Mouse (Mus musculus) gastrocnemius, postnatal 14 days (tissue): ENCODE measurements around the gene Tmem234. TPM values are rescaled to one million over a fixed set of nuclear protein-coding genes. Genes with fewer than 3 reads are reported as not detected.

ENCODE experiments used
- DNase-seq: peaks from one replicate; pipeline ENCODE4 v3.0.0; 2021; ENCODE audit warnings: mixed read lengths
- intact Hi-C: fragments of 180-260 bp; cut with DNase I; formaldehyde crosslinking; loops from one replicate; pipeline ENCODE4 v1.15.1; 2025; ENCODE audit warnings: low total_unique reads
- total RNA-seq, 2 experiments: library from RNA; stranded (reverse); gene quantifications; 2 replicates each; pipeline ENCODE4 v1.2.3; 2021

The Tmem234 gene
- total RNA-seq, 2 experiments from 2014 or later = 33.6 to 35.8 TPM

GRCm38 (mm10) chr4:129576863-129577491 is 23.5 kb upstream of the Tmem234 start:
- peak; percentile 71 for DNase-seq
- intact Hi-C loops = no loop called here

- DNase-seq = no peak
- intact Hi-C loops = no loop called here
These were observed 22.8 kb upstream of the Tmem234 start for GRCm38 (mm10) chr4:129577688-129578087.

DNA sequence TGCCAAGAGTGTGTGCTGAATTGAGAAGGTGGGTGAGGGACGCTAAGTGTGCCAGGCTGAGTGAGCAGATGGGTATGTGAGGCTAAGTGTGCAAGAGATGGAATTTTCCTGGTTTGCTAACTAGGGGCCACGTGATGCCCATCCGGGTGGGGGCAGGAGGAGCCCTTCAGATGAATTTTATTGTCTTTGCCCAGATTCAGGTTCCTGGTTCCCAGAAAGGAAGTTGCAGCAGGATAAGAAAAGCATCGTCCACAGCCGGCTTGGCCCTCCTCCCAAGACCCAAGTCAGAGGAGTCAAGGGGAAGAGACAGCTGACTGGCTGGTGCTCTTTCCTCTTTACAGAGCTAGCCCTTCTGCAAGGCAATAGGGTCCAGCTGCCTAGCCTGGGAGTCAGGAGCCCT is 22.0 kb upstream of the Tmem234 start, which contains the start of gene Fam167b:
Gene Fam167b (minus strand): TSS at position 84 of the 400 bp plus-strand sequence.
- DNase-seq = no peak
- intact Hi-C loops = no loop called here

DNA sequence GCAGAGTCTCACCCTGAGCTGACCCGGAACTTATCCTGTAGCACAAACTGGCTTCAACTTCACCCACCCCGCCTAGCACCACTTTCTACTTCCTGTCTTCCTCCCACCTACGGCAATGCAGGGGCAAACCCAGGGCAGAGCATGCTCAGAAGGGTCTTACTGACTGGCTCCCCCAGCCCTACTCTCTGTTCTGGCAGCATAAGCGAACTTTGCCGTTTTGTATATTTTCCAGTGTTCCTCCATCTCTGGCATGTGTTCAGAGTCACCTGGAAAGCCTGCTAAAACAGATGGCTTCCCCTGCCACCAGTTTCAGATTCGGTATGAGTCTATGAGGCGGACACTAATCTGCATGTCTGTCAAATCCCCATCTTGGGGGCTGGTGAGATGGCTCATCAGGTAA is 20.1 kb upstream of the Tmem234 start:
- intact Hi-C loops = no loop called here
- DNase-seq = no peak

- intact Hi-C loops = no loop called here
- no peak for DNase-seq
These were observed 18.2 kb upstream of the Tmem234 start for GRCm38 (mm10) chr4:129582251-129582650.

GRCm38 (mm10) chr4:129584370-129584769 is 16.1 kb upstream of the Tmem234 start:
- DNase-seq = no peak
- intact Hi-C loops = no loop called here

DNA sequence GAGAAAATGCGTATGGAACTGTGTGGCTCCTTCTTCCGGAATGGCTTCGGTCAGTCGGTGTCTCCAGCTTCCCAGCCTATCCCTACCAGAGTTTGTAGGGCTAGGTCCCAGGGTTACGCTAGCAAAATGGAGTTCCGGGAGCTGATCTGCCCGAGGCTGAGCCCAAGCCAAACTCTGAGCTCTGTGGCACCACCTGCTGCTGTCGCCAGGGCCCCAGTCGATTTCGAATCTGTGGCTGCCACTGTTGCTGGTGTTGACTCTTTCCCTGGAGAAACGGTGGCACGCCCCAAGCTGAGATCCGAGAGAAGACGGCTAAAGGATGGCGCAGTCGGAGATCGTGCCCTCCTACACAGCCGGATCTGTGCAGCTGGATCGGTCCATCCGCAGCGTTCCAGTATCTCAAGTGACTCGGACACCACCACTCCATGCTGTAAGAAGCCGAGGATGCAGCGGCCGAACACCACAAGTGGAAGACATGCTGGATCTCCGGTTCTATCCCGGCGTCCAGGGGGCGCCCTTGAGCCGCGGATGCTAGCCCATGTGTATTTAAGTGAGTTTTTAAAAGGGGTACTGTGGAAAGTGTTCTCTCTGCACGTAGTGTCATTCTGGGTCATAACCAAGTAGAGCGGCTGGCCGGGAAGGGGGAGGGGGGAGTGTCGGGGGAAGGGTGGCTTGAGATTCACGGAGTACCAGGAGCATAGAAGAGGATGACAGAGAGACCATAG is 15.4 kb upstream of the Tmem234 start:
- intact Hi-C loops = no loop called here
- peak; percentile 82 for DNase-seq

DNA sequence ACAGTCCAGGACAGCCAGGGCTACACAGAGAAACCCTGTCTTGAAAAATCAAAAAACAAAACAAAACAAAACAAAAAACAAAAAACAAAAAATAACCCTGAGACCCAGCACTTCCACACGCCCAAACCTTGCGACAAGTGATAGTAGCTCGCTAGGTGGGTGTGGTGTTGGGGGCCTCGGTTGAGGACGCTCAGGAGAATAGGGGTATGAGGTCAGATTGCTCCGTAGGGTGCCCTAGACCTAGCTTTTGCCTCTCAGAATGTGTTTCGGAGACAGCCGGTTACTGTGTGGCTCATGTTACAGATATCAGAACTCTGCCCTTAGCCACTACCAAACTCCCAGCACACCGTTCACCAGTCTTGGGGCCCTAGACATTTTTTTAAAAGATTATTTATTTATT is 14.7 kb upstream of the Tmem234 start:
- intact Hi-C loops = no loop called here
- no peak for DNase-seq

- DNase-seq = no peak
- intact Hi-C loops = no loop called here
These were observed 13.5 kb upstream of the Tmem234 start for GRCm38 (mm10) chr4:129586943-129587342.

GRCm38 (mm10) chr4:129588865-129589264 is 11.6 kb upstream of the Tmem234 start:
- no peak for DNase-seq
- intact Hi-C loops = no loop called here

DNA sequence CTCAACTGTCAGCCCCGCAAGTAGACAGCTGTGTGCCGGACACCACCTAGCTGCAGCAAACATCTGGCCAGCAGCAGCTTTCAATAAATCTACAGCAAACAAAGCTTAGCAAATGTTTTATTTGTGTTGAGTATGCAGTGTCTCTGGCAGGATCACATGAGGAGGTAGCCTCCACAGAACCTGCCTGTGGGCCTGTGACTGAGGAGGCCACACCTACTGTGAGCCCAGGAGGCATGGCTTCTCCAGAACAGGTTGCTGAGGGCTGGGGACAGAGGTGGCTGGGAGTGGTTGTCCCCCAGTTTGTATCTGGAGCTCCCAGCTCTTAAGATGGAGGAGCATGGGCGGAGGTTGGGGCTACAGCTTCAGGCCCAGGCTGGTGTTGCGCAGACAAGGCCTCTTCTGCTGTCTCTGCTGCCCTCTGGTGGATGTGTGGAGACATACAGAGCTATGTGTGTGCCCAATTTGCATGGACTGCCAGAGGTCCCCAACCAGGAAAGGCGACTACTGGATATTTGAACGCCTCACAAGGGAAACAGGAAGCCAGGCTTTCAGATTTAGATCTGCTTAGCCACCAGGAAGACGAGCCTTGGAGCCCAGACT is 8.1 kb downstream of the Tmem234 start:
- DNase-seq = peak; percentile 82
- intact Hi-C loops = no loop called here

- intact Hi-C loops = no loop called here
- no peak for DNase-seq
These were observed 8.7 kb downstream of the Tmem234 start for GRCm38 (mm10) chr4:129609139-129609631.

DNA sequence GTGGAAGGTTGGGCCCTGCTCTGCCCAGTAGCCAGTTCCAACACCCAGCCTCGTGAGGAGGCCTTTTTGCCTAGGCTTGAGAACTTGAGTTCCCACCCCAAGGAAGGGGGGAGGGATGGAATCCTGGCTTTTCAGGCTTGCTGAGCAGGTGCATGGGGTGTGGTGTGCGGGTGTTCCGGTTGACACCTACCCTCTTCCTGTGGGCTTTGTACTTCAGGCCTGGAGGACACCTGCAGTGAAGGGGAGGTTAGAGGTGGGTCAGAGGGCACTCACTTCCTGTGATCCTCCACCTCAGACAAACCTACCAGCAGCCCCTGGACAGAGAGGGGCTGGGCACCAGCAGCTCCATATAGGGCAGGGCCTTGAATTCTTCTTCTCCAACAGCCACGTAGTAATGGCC is 9.6 kb downstream of the Tmem234 start:
- intact Hi-C loops = loop anchor here (10.0 kb wide), 1 partner anchor 65 kb away; the partner anchor contains the start of gene Hdac1
- no peak for DNase-seq

GRCm38 (mm10) chr4:129610472-129610871 is 10.0 kb downstream of the Tmem234 start:
- no peak for DNase-seq
- intact Hi-C loops = loop anchor here (10.0 kb wide), 1 partner anchor 66 kb away; the partner anchor contains the start of gene Hdac1

DNA sequence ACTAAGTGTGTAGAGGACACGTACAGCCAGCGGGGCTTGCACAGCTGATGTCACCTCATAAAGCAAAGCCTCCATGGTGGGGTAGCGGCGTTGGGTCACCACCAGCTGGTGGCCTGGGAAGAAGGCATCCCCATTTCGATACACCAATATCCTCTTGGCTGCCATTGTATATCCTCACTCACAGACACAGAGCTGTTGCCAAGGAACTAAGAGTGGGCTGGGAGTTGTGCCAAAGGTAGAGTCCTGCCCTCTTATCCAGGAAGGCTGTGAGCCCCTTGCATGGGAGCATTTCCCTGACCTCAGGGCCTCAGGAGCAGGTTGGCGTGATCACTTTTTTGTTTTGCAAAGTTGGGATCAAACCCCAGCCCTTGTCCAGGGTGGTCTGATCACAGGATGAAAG is 13.6 kb downstream of the Tmem234 start, which contains the start of gene Dcdc2b:
Gene Dcdc2b (minus strand): TSS at position 165 of the 400 bp plus-strand sequence.
- intact Hi-C loops = loop anchor here (10.0 kb wide), 1 partner anchor 69 kb away; the partner anchor contains the start of gene Hdac1
- no peak for DNase-seq

GRCm38 (mm10) chr4:129615801-129616290 is 15.4 kb downstream of the Tmem234 start:
- no peak for DNase-seq
- intact Hi-C loops = loop anchor here (10.0 kb wide), 1 partner anchor 71 kb away; the partner anchor contains the start of gene Hdac1

DNA sequence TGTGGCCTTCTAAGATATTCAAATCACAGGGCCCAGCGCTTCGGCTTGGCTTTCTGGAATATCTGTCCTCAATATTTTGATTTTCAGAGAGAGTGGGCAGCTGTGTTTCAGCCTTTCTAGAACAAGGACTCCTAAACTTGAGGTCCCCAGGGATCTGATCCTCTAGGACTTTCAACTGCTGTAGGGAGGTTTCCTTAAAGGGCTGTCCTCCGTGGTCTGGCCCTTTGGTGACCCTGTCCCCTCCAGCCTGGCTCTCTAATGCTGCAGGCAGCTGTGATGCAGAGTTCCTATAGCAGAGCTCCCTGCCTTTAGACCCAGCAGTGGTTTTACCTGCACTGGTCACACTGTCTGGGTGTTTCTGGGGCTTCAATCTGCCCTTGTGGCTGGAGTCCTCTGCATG is 16.2 kb downstream of the Tmem234 start:
- DNase-seq = no peak
- intact Hi-C loops = loop anchor here (10.0 kb wide), 1 partner anchor 72 kb away; the partner anchor contains the start of gene Hdac1

GRCm38 (mm10) chr4:129617121-129617641 is 16.7 kb downstream of the Tmem234 start:
- intact Hi-C loops = loop anchor here (10.0 kb wide), 1 partner anchor 72 kb away; the partner anchor contains the start of gene Hdac1
- DNase-seq = no peak

DNA sequence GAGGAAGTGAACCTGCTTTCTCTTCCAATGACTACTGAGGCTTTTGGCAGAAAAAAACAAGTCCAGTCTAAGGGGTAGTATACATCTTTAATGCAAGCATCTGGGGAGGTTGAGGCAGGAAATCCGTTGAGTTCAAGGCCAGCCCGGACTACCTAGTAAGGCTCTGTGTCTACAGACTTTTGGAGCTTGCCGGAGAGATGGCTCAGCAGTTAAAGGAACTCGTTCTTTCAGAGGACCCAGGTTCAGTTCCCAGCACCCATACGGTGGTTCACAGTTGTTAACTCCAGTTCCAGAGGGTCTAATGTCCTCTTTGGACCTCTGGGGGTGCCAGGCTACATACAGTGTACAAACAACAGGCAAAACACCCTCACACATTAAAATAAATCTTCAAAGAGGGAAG is 17.6 kb downstream of the Tmem234 start:
- no peak for DNase-seq
- intact Hi-C loops = loop anchor here (10.0 kb wide), 1 partner anchor 73 kb away; the partner anchor contains the start of gene Hdac1
